10 mouse cellular contexts compared by ENCODE assay signal in the genomic region with DNA sequence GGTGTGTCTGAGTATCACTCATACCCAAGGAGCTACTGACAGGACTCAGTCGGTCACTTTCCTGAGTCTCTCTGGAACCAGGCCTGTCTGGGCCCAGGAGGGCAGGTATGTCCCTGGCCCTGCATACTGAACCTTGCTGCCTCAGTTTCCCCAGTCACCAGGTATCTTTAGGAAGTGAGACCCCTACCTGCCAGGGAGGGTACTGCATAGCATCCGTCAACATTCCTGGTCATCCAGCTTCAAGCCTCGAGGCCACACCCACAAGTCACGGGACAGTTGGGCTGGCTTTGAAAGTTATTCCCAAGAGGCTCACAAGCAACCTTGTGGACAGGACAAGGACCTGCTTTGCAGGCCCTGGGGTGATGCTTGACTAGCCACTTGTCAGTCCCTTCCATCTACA. TPM values are rescaled to one million over a fixed set of nuclear protein-coding genes. Genes with fewer than 3 reads are reported as not detected.
A peak's percentile ranks its signal among the peaks of the same experiment; 100 is the strongest.
DNase-seq lines count a peak whose midpoint lies in the region; ATAC-seq and TF ChIP-seq lines count a peak whose summit lies in the region.
"Had no signal": no experiment of that assay in that cellular context is flagged by ENCODE, and none has a peak within 500 bp of the region (broad histone marks: within the 10 kb centered on the region; RNA-seq: fewer than 3 reads in every experiment).

No protein-coding gene starts in this region.

- H3K4me1 ChIP-seq in hindbrain, embryonic 10.5 days (replicated peaks) = peaks cover 9% of the 10 kb centered on the region; the same call in 1 of the 2 replicates
- H3K4me1 ChIP-seq in hindbrain, embryonic 16.5 days (ENCODE audit: control insufficient read depth, insufficient read depth, low read depth, low read length) = no peaks in the 10 kb centered on the region
- no peaks in the 10 kb centered on the region for H3K4me1 ChIP-seq in lung, postnatal 0 days (ENCODE audit: insufficient read depth, low read depth, low read length)
- peaks cover 15% of the 10 kb centered on the region for H3K4me1 ChIP-seq in forebrain, embryonic 10.5 days

- H3K4me2 ChIP-seq in hindbrain, embryonic 16.5 days (ENCODE audit: low read length) = no peak overlapping the region
- H3K4me2 ChIP-seq in lung, postnatal 0 days (replicated peaks; ENCODE audit: low read depth, low read length) = no peak overlapping the region

- WGBS in hindbrain, embryonic 10.5 days = 62% methylated on average over 4 of the region's 4 CpGs
- WGBS in hindbrain, embryonic 16.5 days = 53% methylated on average over 4 of the region's 4 CpGs
- 46% methylated on average over 4 of the region's 4 CpGs for WGBS in lung, postnatal 0 days
- WGBS in forebrain, embryonic 10.5 days = 68% methylated on average over 4 of the region's 4 CpGs

- ATAC-seq in hindbrain, embryonic 16.5 days = no peak
- no peak for ATAC-seq in lung, postnatal 0 days

- H3K9me3 ChIP-seq in hindbrain, embryonic 10.5 days = peaks cover 5% of the 10 kb centered on the region; the same call in 1 of the 2 replicates
- H3K9me3 ChIP-seq in hindbrain, embryonic 16.5 days (ENCODE audit: control insufficient read depth, low read length) = peaks cover 5% of the 10 kb centered on the region; the same call in 1 of the 2 replicates
- H3K9me3 ChIP-seq in lung, postnatal 0 days (ENCODE audit: low read length) = peaks cover 4% of the 10 kb centered on the region; the same call in 1 of the 2 replicates
- peaks cover 4% of the 10 kb centered on the region; the same call in 1 of the 2 replicates for H3K9me3 ChIP-seq in forebrain, embryonic 10.5 days

- no peak overlapping the region for H3K4me3 ChIP-seq in hindbrain, embryonic 10.5 days
- no peak overlapping the region for H3K4me3 ChIP-seq in hindbrain, embryonic 16.5 days (ENCODE audit: low read length)
- H3K4me3 ChIP-seq in lung, postnatal 0 days (ENCODE audit: low read depth, low read length) = no peak overlapping the region
- no peak overlapping the region for H3K4me3 ChIP-seq in forebrain, embryonic 10.5 days
- H3K4me3 ChIP-seq: myocyte had no signal

- peak; percentile 54 for TF ChIP-seq CTCF in lung, postnatal 0 days (IDR thresholded peaks at IDR 0.05)

- DNase-seq in hindbrain, embryonic 10.5 days (ENCODE audit: low spot score) = no peak
- DNase-seq in lung, postnatal 0 days (ENCODE audit: low spot score) = no peak
- DNase-seq in lung, postnatal 14 days = no peak
- peak; percentile 81 for DNase-seq in ZHBTc4 (ENCODE audit: low read depth, low spot score)
- DNase-seq in naive thymus-derived CD4-positive, alpha-beta T cell, adult 2 months (ENCODE audit: low read depth) = peak; percentile 4
- DNase-seq in layer of hippocampus, adult 9-10 months (ENCODE audit: low spot score) = no peak
- DNase-seq in forebrain, embryonic 10.5 days (ENCODE audit: extremely low spot score, low spot score) = no peak
- DNase-seq: right cerebral cortex, postnatal 14 days had no signal

- no peak overlapping the region for H3K9ac ChIP-seq in hindbrain, embryonic 16.5 days (ENCODE audit: low read depth, low read length)
- no peak overlapping the region for H3K9ac ChIP-seq in lung, postnatal 0 days (replicated peaks; ENCODE audit: low read depth)

- no peaks in the 10 kb centered on the region for H3K36me3 ChIP-seq in hindbrain, embryonic 10.5 days
- H3K36me3 ChIP-seq in hindbrain, embryonic 16.5 days (ENCODE audit: control insufficient read depth, insufficient read depth, low read length) = no peaks in the 10 kb centered on the region
- no peaks in the 10 kb centered on the region for H3K36me3 ChIP-seq in lung, postnatal 0 days (ENCODE audit: insufficient read depth, low read length)
- H3K36me3 ChIP-seq in forebrain, embryonic 10.5 days (replicated peaks) = no peaks in the 10 kb centered on the region

- H3K27me3 ChIP-seq in hindbrain, embryonic 10.5 days (ENCODE audit: insufficient read depth, poor library complexity, severe bottlenecking) = no peaks in the 10 kb centered on the region; the same call in 1 of the 2 replicates
- no peaks in the 10 kb centered on the region for H3K27me3 ChIP-seq in hindbrain, embryonic 16.5 days (replicated peaks; ENCODE audit: control insufficient read depth, insufficient read depth, low read length)
- H3K27me3 ChIP-seq in lung, postnatal 0 days (replicated peaks; ENCODE audit: insufficient read depth, low read length) = no peaks in the 10 kb centered on the region
- peaks cover 10% of the 10 kb centered on the region; the same call in 1 of the 2 replicates for H3K27me3 ChIP-seq in forebrain, embryonic 10.5 days (ENCODE audit: poor library complexity, severe bottlenecking)

- 0 out of 2 replicates have a peak overlapping the region, but pooled peaks have one; percentile 64 for H3K27ac ChIP-seq in hindbrain, embryonic 10.5 days
- no peak overlapping the region for H3K27ac ChIP-seq in hindbrain, embryonic 16.5 days (ENCODE audit: low read depth, low read length)
- no peak overlapping the region for H3K27ac ChIP-seq in lung, postnatal 0 days (ENCODE audit: low read length)
- no peak overlapping the region for H3K27ac ChIP-seq in forebrain, embryonic 10.5 days

- TF ChIP-seq EP300 in lung, postnatal 0 days (IDR thresholded peaks at IDR 0.05) = no peak

RNA-seq across cellular contexts. Expression of gene Barx1, which starts 53.3 kb away (rescaled TPM):
- polyA plus RNA-seq in hindbrain, embryonic 10.5 days (2016; fragmentation: Nextera tagmentation; extraction: Ambion mirVana) = 2.9 TPM in 2 replicates
- 0.26 TPM in 1 of 2 replicates, not detected in the other for polyA plus RNA-seq in hindbrain, embryonic 16.5 days (2015; fragmentation: Nextera tagmentation; extraction: Ambion mirVana)
- not detected in 2 replicates for polyA plus RNA-seq in lung, postnatal 0 days (2015; fragmentation: Nextera tagmentation; extraction: Ambion mirVana)
- polyA plus RNA-seq in forebrain, embryonic 10.5 days (2016; fragmentation: Nextera tagmentation; extraction: Ambion mirVana) = 0.66 and 1.3 TPM in 2 replicates
- polyA plus RNA-seq: myocyte had no signal

Comparison
In these comparisons a context has a peak if more than half of its experiments do, and no peak if none do; other contexts are left out.
1. DNase-seq: peak in ZHBTc4 (single experiment) and naive thymus-derived CD4-positive, alpha-beta T cell, adult 2 months (single experiment); none in hindbrain, embryonic 10.5 days (single experiment), lung, postnatal 0 days (single experiment), lung, postnatal 14 days (single experiment), layer of hippocampus, adult 9-10 months (single experiment) and forebrain, embryonic 10.5 days (single experiment).